Mouse (Mus musculus): ENCODE measurements at regions not wholly inside any gene's neighbourhood (a gene's known extent, or its start where the extent isn't known, plus 50 kb on each side); places are given as distances from the start of the nearest gene placed in this dataset.

- Histone ChIP-seq H3K4me1 (ENCODE audit: control insufficient read depth, insufficient read depth, insufficient read length, low read length) (no peaks in the 10 kb centered on the region), H3K27ac (replicated peaks; ENCODE audit: low read depth, low read length) (no peak overlapping the region), H3K4me3 (ENCODE audit: insufficient read depth, low read depth, low read length) (no peak overlapping the region)
Observed at GRCm38 (mm10) chr5:111613687-111614086, 120.0 kb upstream of the Gm26897 start.

- no peak overlapping the region for H3K4me3 ChIP-seq (ENCODE audit: insufficient read depth, low read depth, low read length)
- H3K27ac ChIP-seq (replicated peaks; ENCODE audit: low read depth, low read length) = no peak overlapping the region
- H3K4me1 ChIP-seq (ENCODE audit: control insufficient read depth, insufficient read depth, insufficient read length, low read length) = no peaks in the 10 kb centered on the region
Observed at GRCm38 (mm10) chr5:111619974-111620373, 113.8 kb upstream of the Gm26897 start.

- Histone ChIP-seq H3K27ac (replicated peaks; ENCODE audit: low read depth, low read length) (no peak overlapping the region), H3K4me1 (ENCODE audit: control insufficient read depth, insufficient read depth, insufficient read length, low read length) (no peaks in the 10 kb centered on the region), H3K4me3 (ENCODE audit: insufficient read depth, low read depth, low read length) (no peak overlapping the region)
Observed at GRCm38 (mm10) chr5:111620626-111621025, 113.1 kb upstream of the Gm26897 start.

GRCm38 (mm10) chr5:111622481-111622880, 111.2 kb upstream of the Gm26897 start:
- Histone ChIP-seq H3K4me3 (ENCODE audit: insufficient read depth, low read depth, low read length) (no peak overlapping the region), H3K27ac (replicated peaks; ENCODE audit: low read depth, low read length) (no peak overlapping the region), H3K4me1 (ENCODE audit: control insufficient read depth, insufficient read depth, insufficient read length, low read length) (no peaks in the 10 kb centered on the region)

DNA sequence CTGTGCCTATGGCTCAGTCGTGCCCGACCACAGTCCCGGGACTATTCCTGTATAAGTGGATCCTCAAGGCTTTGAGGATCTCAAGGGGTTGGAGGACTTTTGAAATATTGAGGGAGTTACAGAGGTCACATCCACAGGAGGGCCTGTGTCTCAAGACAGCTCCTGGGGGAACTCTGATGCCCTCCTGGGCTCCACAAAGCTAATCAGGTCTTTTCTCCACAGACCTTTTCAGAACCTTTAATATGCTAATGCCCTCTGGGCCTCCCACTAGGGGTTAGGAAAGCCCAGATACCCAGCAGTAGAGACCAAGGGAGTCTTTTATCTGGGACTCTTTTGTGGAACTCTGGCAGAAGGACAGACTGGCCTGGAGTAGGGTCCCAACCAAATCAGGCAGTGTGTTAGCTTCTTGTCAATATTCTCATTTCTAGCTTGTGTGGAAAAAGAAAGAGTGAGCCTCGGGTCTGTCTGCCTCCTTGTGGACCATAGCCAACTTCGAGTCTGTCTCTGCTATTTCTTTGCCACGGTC, 107.4 kb upstream of the Gm26897 start:
- no peak overlapping the region for H3K4me3 ChIP-seq (ENCODE audit: insufficient read depth, low read depth, low read length)
- no peaks in the 10 kb centered on the region for H3K4me1 ChIP-seq (ENCODE audit: control insufficient read depth, insufficient read depth, insufficient read length, low read length)
- H3K27ac ChIP-seq (replicated peaks; ENCODE audit: low read depth, low read length) = no peak overlapping the region

DNA sequence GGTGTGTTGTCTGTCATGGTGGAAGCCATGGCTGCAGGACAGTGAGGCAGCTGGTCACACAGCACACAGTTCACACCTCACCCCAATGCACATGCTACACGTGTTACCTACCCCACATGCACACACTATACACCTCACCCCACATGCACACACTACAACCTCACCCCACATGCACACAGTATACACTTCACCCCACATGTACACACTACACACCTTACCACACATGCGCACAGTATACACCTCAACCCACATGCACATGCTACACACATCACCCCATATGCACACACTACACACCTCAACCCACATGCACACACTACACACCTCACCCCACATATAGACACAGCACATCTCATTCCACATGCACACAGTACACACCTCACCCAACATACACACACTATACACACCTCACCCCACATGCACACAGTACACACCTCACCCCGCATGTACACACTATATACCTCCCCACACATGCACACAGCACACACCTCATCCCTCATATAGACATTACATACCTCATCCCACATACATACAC, 103.3 kb upstream of the Gm26897 start:
- no peak overlapping the region for H3K4me3 ChIP-seq (ENCODE audit: insufficient read depth, low read depth, low read length)
- H3K4me1 ChIP-seq (ENCODE audit: control insufficient read depth, insufficient read depth, insufficient read length, low read length) = no peaks in the 10 kb centered on the region

GRCm38 (mm10) chr5:111631572-111632161, 102.1 kb upstream of the Gm26897 start:
- no peak overlapping the region for H3K27ac ChIP-seq (replicated peaks; ENCODE audit: low read depth, low read length)

More for the DNA sequence above, 103.3 kb upstream of the Gm26897 start:
- no peak overlapping the region for H3K27ac ChIP-seq (replicated peaks; ENCODE audit: low read depth, low read length)

GRCm38 (mm10) chr5:111635092-111635491, 98.6 kb upstream of the Gm26897 start:
- Histone ChIP-seq H3K4me1 (ENCODE audit: control insufficient read depth, insufficient read depth, insufficient read length, low read length) (peaks cover 2% of the 10 kb centered on the region; the same call in 1 of the 2 replicates), H3K27ac (replicated peaks; ENCODE audit: low read depth, low read length) (no peak overlapping the region), H3K4me3 (ENCODE audit: insufficient read depth, low read depth, low read length) (no peak overlapping the region)

More at GRCm38 (mm10) chr5:111631572-111632161, 102.1 kb upstream of the Gm26897 start:
- Histone ChIP-seq H3K4me3 (ENCODE audit: insufficient read depth, low read depth, low read length) (no peak overlapping the region), H3K4me1 (ENCODE audit: control insufficient read depth, insufficient read depth, insufficient read length, low read length) (no peaks in the 10 kb centered on the region)

GRCm38 (mm10) chr5:111636969-111637368, 96.8 kb upstream of the Gm26897 start:
- no peak overlapping the region for H3K4me3 ChIP-seq (ENCODE audit: insufficient read depth, low read depth, low read length)
- H3K4me1 ChIP-seq (ENCODE audit: control insufficient read depth, insufficient read depth, insufficient read length, low read length) = peaks cover 2% of the 10 kb centered on the region; the same call in 1 of the 2 replicates
- H3K27ac ChIP-seq (replicated peaks; ENCODE audit: low read depth, low read length) = no peak overlapping the region

DNA sequence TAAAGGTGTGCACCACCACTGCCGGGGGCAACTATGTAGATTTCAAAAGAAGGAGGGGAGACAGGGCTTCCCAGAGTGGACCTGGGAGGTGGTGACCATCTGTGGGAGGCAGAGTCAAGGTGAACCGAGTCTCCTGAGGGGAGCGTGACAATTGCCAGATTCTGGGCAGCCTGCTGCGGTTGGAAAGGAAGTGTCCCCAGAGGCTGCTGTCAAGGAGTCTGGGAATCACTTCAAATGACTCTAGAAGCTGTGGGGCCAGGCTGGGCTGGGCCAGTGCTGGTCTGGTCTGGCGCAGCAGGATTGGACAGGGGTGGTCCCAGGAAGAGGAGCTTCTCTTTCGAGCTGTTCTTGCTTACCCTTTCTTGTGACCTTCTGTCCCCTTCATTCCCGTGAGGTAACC, 95.4 kb upstream of the Gm26897 start:
- Histone ChIP-seq H3K27ac (replicated peaks; ENCODE audit: low read depth, low read length) (no peak overlapping the region), H3K4me1 (ENCODE audit: control insufficient read depth, insufficient read depth, insufficient read length, low read length) (peaks cover 2% of the 10 kb centered on the region; the same call in 1 of the 2 replicates), H3K4me3 (ENCODE audit: insufficient read depth, low read depth, low read length) (no peak overlapping the region)

GRCm38 (mm10) chr5:111639476-111640287, 94.0 kb upstream of the Gm26897 start:
- Histone ChIP-seq H3K4me3 (ENCODE audit: insufficient read depth, low read depth, low read length) (no peak overlapping the region), H3K4me1 (ENCODE audit: control insufficient read depth, insufficient read depth, insufficient read length, low read length) (peaks cover 2% of the 10 kb centered on the region; the same call in 1 of the 2 replicates), H3K27ac (replicated peaks; ENCODE audit: low read depth, low read length) (no peak overlapping the region)

DNA sequence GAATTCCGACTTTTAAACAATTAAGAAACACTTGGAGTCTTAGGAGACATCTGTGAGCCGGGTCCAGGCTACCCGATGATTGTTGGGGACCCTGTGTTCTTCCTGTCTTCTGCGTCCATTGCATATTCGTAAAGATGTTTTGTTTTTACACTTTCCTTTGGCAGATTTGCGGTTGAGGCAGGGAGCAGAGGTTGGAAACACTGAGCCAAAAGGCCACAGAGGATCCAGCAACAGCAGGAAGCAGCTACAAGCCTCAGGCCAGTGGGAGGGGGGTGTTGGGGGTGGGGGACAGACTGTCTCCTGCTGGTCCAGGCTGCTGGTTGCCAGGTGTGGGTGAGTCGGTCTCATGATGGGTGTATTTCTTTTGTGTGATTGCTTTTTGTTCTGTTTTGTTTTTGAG, 92.7 kb upstream of the Gm26897 start:
- Histone ChIP-seq H3K4me3 (ENCODE audit: insufficient read depth, low read depth, low read length) (no peak overlapping the region), H3K4me1 (ENCODE audit: control insufficient read depth, insufficient read depth, insufficient read length, low read length) (peaks cover 2% of the 10 kb centered on the region; the same call in 1 of the 2 replicates), H3K27ac (replicated peaks; ENCODE audit: low read depth, low read length) (no peak overlapping the region)

DNA sequence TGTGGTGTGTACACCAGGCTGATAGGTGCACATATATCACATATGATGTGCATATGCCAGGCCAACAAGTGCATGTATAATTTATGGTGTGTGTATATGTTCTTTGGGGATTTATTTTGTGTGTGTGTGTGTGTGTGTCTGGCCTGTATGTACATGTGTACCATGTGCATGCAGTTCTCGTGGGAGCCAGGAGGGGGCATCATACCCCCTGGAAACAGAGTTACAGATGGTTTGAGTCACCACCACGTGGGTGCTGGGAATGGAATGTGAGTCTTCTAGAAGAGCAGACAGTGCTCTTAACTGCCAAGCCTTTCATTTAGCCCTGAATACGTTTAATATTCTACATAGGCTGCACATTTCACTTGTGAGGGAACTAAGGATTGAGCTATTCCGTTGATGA, 92.0 kb upstream of the Gm26897 start:
- H3K4me1 ChIP-seq (ENCODE audit: control insufficient read depth, insufficient read depth, insufficient read length, low read length) = peaks cover 2% of the 10 kb centered on the region; the same call in 1 of the 2 replicates
- H3K27ac ChIP-seq (replicated peaks; ENCODE audit: low read depth, low read length) = no peak overlapping the region
- no peak overlapping the region for H3K4me3 ChIP-seq (ENCODE audit: insufficient read depth, low read depth, low read length)

DNA sequence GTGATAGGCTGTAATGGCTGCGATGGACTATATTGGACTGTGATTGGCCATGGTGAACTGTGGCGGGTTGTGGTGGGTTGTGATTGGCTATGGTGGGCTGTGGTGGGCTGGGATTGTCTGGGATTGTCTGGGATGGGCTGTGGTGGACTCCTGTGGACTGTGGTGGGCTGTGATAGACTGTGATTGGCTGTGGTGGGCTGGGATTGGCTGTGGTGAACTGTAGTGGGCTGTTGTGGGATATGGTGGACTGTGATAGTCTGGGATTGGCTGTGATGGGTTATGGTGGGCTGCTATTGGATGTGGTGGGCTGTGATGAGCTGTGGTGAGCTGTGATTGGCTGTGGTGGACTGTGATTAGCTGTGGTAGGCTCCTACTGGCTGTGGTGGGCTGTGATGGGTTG, 89.6 kb upstream of the Gm26897 start:
- no peak overlapping the region for H3K4me3 ChIP-seq (ENCODE audit: insufficient read depth, low read depth, low read length)
- no peaks in the 10 kb centered on the region for H3K4me1 ChIP-seq (ENCODE audit: control insufficient read depth, insufficient read depth, insufficient read length, low read length)

DNA sequence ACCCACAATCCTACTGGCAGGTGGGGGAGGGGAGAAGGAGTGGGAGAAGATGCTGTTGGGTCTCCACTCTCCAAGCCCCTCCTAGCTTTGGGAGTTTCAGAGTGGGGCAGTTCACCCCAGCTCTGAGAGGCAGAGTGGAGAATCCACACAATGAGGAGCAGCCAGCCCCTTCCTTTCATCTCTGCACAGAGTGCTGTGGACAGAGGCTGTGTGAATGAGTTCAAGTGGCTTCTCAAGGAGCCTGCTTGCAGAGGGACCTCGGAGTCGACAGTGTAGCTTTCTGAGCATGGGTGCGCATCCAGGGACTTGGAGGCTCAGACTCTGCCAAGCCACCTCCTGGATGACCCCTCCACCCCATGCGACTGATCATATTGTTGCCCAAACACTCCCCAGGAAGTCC, 88.9 kb upstream of the Gm26897 start:
- H3K4me3 ChIP-seq (ENCODE audit: insufficient read depth, low read depth, low read length) = no peak overlapping the region
- H3K4me1 ChIP-seq (ENCODE audit: control insufficient read depth, insufficient read depth, insufficient read length, low read length) = no peaks in the 10 kb centered on the region

More for the DNA sequence above, 89.6 kb upstream of the Gm26897 start:
- no peak overlapping the region for H3K27ac ChIP-seq (replicated peaks; ENCODE audit: low read depth, low read length)

More for the DNA sequence above, 88.9 kb upstream of the Gm26897 start:
- H3K27ac ChIP-seq (replicated peaks; ENCODE audit: low read depth, low read length) = no peak overlapping the region
